Mouse (Mus musculus): Measurements from ENCODE around the gene Aimp2. TPM values are rescaled to one million over a fixed set of nuclear protein-coding genes. Genes with fewer than 3 reads are reported as not detected.

The Aimp2 gene
- polyA plus RNA-seq, 1 experiment from 2014 or later: 86.5 TPM

GRCm38 (mm10) chr5:143893396-143893795 lies 16.3 kb downstream of the Aimp2 start:
- peaks cover 47% of the 10 kb centered on the region for H3K36me3 ChIP-seq
- no peaks in the 10 kb centered on the region for H3K27me3 ChIP-seq
- H3K4me3 ChIP-seq: no peak overlapping the region
- no peak overlapping the region for H3K27ac ChIP-seq (replicated peaks)
- no peak overlapping the region for H3K9ac ChIP-seq (replicated peaks)
- H3K9me3 ChIP-seq: no peaks in the 10 kb centered on the region
- no peak for ATAC-seq (replicated peaks)
- H3K4me1 ChIP-seq: no peaks in the 10 kb centered on the region
- H3K4me2 ChIP-seq (replicated peaks): no peak overlapping the region
- WGBS: 80% methylated on average over 5 of the region's 5 CpGs

- Histone ChIP-seq H3K27ac (replicated peaks) (no peak overlapping the region), H3K4me2 (replicated peaks) (no peak overlapping the region), H3K4me3 (no peak overlapping the region), H3K27me3 (no peaks in the 10 kb centered on the region), H3K9ac (replicated peaks) (no peak overlapping the region), H3K36me3 (peaks cover 45% of the 10 kb centered on the region), H3K4me1 (no peaks in the 10 kb centered on the region), H3K9me3 (no peaks in the 10 kb centered on the region)
- 76% methylated on average over 9 of the region's 9 CpGs for WGBS
- no peak for ATAC-seq (replicated peaks)
These were observed 17.3 kb downstream of the Aimp2 start for GRCm38 (mm10) chr5:143892255-143892886.

DNA sequence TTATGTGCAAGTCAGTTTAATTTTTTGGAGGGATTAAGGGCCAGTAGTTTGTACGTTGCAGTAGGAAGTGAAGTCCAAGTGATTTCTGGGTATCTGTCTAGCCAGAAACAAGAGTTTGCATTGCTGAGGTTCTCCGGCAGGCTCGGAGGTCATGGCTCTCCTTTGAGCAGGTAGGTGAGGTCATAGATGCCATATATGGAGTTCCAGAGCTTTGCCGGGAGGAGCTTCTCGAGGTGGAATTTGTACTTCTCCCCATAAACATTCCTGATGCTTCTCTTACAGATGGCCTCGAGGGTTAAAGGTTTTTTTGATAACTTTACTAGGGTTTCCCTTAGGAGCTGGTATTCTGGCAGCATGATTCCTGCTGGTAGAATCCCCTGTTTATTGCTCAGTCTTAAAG lies 18.9 kb downstream of the Aimp2 start:
- Histone ChIP-seq H3K4me2 (replicated peaks) (no peak overlapping the region), H3K36me3 (peaks cover 58% of the 10 kb centered on the region), H3K27me3 (no peaks in the 10 kb centered on the region), H3K4me3 (no peak overlapping the region), H3K4me1 (no peaks in the 10 kb centered on the region), H3K27ac (replicated peaks) (no peak overlapping the region), H3K9me3 (no peaks in the 10 kb centered on the region), H3K9ac (replicated peaks) (no peak overlapping the region)
- 89% methylated on average over 6 of the region's 6 CpGs for WGBS
- no peak for ATAC-seq (replicated peaks)

DNA sequence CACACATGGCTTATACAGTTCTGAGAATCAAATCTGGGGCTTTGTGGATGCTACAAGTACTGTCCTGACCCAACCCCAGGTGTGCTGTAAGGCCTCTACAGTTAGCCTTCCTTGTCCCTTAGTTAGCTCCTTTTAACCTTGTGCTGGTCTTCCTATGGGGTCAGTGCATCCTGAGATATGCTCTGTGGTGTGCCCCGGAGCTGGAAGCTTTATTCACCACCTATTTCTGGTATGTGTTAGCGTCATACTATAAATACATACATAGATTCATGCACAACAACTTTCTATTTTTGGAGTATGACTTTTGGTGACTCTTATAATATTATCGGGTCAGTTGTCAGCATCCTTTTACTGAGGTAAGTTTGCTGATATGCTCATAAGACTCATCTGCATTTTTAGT lies 24.4 kb downstream of the Aimp2 start:
- H3K9me3 ChIP-seq: no peaks in the 10 kb centered on the region
- no peak overlapping the region for H3K27ac ChIP-seq (replicated peaks)
- no peaks in the 10 kb centered on the region for H3K27me3 ChIP-seq
- no peaks in the 10 kb centered on the region for H3K4me1 ChIP-seq
- ATAC-seq (replicated peaks): no peak
- no peak overlapping the region for H3K4me3 ChIP-seq
- H3K9ac ChIP-seq (replicated peaks): no peak overlapping the region
- peaks cover 93% of the 10 kb centered on the region for H3K36me3 ChIP-seq
- no peak overlapping the region for H3K4me2 ChIP-seq (replicated peaks)
- WGBS: 96% methylated on average over 3 of the region's 3 CpGs

DNA sequence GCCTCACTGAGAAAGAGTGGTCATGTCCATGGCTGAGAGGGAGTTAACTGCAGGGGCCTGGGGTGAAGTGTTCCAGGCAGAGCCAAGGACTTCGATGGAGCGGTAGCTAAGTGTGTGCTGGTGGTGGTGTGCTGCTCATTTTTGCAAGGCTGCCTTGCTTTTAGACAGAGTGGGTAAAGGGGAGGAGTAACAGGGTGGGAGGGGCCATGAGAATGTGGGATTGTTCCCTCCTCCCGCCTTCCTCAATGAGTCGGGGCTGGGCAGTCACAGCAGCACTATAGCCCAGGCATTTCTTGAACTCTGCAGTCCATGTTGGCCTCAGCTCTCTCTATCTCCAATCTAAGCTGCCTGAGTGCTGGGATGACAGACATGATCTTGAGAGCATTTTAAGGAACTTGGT lies 35.1 kb downstream of the Aimp2 start:
- no peak overlapping the region for H3K4me2 ChIP-seq (replicated peaks)
- no peak overlapping the region for H3K4me3 ChIP-seq
- H3K9me3 ChIP-seq: no peaks in the 10 kb centered on the region
- ATAC-seq (replicated peaks): no peak
- H3K4me1 ChIP-seq: no peaks in the 10 kb centered on the region
- H3K36me3 ChIP-seq: peaks cover 68% of the 10 kb centered on the region
- H3K9ac ChIP-seq (replicated peaks): no peak overlapping the region
- WGBS: 65% methylated on average over 4 of the region's 4 CpGs
- H3K27me3 ChIP-seq: no peaks in the 10 kb centered on the region
- no peak overlapping the region for H3K27ac ChIP-seq (replicated peaks)

DNA sequence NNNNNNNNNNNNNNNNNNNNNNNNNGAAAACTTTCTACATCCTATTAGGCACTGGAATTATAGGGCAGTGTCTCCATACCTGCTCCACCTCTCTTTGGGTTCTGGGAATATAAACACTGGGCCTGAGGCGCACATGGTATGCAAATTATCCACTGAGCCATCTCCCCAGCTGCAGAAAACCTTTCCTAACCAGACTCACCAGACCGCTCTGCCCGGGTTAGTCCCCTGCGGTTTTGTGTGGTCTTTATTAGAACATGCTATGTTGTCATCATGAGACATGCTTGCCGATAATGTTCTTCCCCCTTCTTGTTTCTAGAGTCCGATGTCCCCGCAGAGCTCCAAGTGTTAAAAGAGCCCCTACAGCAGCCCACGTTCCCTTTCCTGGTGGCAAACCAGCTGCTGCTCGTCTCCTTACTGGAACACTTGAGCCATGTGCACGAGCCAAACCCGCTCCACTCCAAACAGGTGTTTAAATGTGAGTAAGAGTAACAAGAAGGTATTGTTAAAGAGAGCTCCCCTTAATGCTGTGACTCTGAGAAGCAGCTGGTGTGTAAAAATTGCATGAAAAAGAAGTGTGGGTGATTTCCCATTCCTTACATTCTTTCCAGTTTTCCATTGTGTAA lies 38.0 kb downstream of the Aimp2 start:
- no peak for ATAC-seq (replicated peaks)
- Histone ChIP-seq H3K4me3 (no peak overlapping the region), H3K36me3 (peaks cover 45% of the 10 kb centered on the region), H3K27me3 (no peaks in the 10 kb centered on the region), H3K27ac (replicated peaks) (no peak overlapping the region), H3K9ac (replicated peaks) (no peak overlapping the region), H3K4me1 (no peaks in the 10 kb centered on the region), H3K9me3 (no peaks in the 10 kb centered on the region), H3K4me2 (replicated peaks) (no peak overlapping the region)
- 87% methylated on average over 11 of the region's 11 CpGs for WGBS

Other genes with a start within 250 kb of the Aimp2 start
- gene Usp42, start 177.6 kb downstream of the Aimp2 start, polyA plus RNA-seq (2015; fragmentation: Nextera tagmentation; extraction: Ambion mirVana): 30.4 and 30.7 TPM in 2 replicates
- gene Eif2ak1, start 92.1 kb downstream of the Aimp2 start, polyA plus RNA-seq (2015; fragmentation: Nextera tagmentation; extraction: Ambion mirVana): 46.7 and 47.5 TPM in 2 replicates
- 0.50 and 0.55 TPM in 2 replicates for gene Ankrd61, start 12.2 kb downstream of the Aimp2 start, polyA plus RNA-seq (2015; fragmentation: Nextera tagmentation; extraction: Ambion mirVana)
- gene Pms2, start 117 bp upstream of the Aimp2 start, polyA plus RNA-seq (2015; fragmentation: Nextera tagmentation; extraction: Ambion mirVana): 30.2 and 30.7 TPM in 2 replicates
- gene Gm42421, start 18.3 kb upstream of the Aimp2 start, polyA plus RNA-seq (2015; fragmentation: Nextera tagmentation; extraction: Ambion mirVana): 1.5 and 2.2 TPM in 2 replicates
- 1.9 and 2.1 TPM in 2 replicates for gene Rsph10b, start 23.2 kb upstream of the Aimp2 start, polyA plus RNA-seq (2015; fragmentation: Nextera tagmentation; extraction: Ambion mirVana)
- gene Ccz1, start 105.0 kb upstream of the Aimp2 start, polyA plus RNA-seq (2015; fragmentation: Nextera tagmentation; extraction: Ambion mirVana): 90.9 and 94.3 TPM in 2 replicates
- gene Ocm, start 116.8 kb upstream of the Aimp2 start, polyA plus RNA-seq (2015; fragmentation: Nextera tagmentation; extraction: Ambion mirVana): not detected in 2 replicates
- 8.4 and 9.1 TPM in 2 replicates for gene Lmtk2, start 190.6 kb upstream of the Aimp2 start, polyA plus RNA-seq (2015; fragmentation: Nextera tagmentation; extraction: Ambion mirVana)

Measured in forebrain, embryonic 15.5 days (tissue).